Mouse (Mus musculus) Patski (cell line): ENCODE results near the gene Tor3a. TPM values are rescaled to one million over a fixed set of nuclear protein-coding genes. Genes with fewer than 3 reads are reported as not detected.

Experiments used
- ATAC-seq: fragments of 100-300 bp; one replicate; pipeline ENCODE4 v1.8.0; 2021
- CTCF ChIA-PET: fragments of 350-600 bp; sonication (Branson Sonifier 250); formaldehyde crosslinking; loops from one replicate; lab custom pipeline; 2022; ENCODE audit warnings: inconsistent platforms; lab: Charles Lee
- POLR2A ChIA-PET: fragments of 350-600 bp; sonication (Branson Sonifier 250); formaldehyde crosslinking; loops from one replicate; lab custom pipeline; 2022; ENCODE audit warnings: antibody characterized with exemption, inconsistent platforms; lab: Charles Lee
- DNase-seq: peaks from one replicate; pipeline ENCODE4 v3.0.0-alpha.2; 2011; ENCODE audit warnings: low read depth, low spot score
- H3K27me3 ChIP-seq: fragments of 371-371 bp; one replicate; pipeline ENCODE4 v1.5.1; 2021
- CTCF ChIP-seq: fragments of 100-300 bp; IDR thresholded peaks from one replicate; pipeline ENCODE4 v1.5.1; 2021
- in situ Hi-C: fragments of 300-500 bp; cut with MboI; formaldehyde crosslinking; loops from 3 replicates; pipeline ENCODE4 v1.11.1; 2018; ENCODE audit warnings: low pct_unique_long_range_greater_than_20kb, mixed read lengths
- polyA plus RNA-seq: library from polyadenylated mRNA; unstranded; gene quantifications from one replicate; pipeline ENCODE4 v1.2.3, GENCODE M21; 2021

Tor3a gene
- 29.5 TPM for polyA plus RNA-seq

GRCm38 (mm10) chr1:156674195-156675000 lies at the start of gene Tor3a:
TSS of gene Tor3a (minus strand) at chr1:156674356.
- H3K27me3 ChIP-seq, result no peaks in the 10 kb centered on the region
- CTCF ChIA-PET, result no interaction called here
- ATAC-seq (peak; percentile 96), DNase-seq (peak; percentile 51)
- no peak for TF ChIP-seq CTCF
- POLR2A ChIA-PET, result no interaction called here
- in situ Hi-C loops, result no loop called here

- ChIA-PET POLR2A (interaction anchor here (0.6 kb wide), 1 partner anchor 684 kb away, joined by 3 read pairs; no protein-coding TSS in a partner anchor), CTCF (interaction anchor here (1.3 kb wide), 1 partner anchor 20 kb away, joined by 4 read pairs; no protein-coding TSS in a partner anchor)
- TF ChIP-seq CTCF, result no peak
- peaks cover 6% of the 10 kb centered on the region for H3K27me3 ChIP-seq
- in situ Hi-C loops, result no loop called here
- DNase-seq (no peak), ATAC-seq (no peak)
Observed at GRCm38 (mm10) chr1:156722089-156722488, 47.9 kb upstream of the Tor3a start.

GRCm38 (mm10) chr1:156720046-156720445 lies 45.9 kb upstream of the Tor3a start:
- ATAC-seq, result no peak
- DNase-seq, result no peak
- POLR2A ChIA-PET, result interaction anchor here (0.6 to 1.0 kb wide), 2 partner anchors 79 to 683 kb away, joined by 4 to 7 read pairs; no protein-coding TSS in a partner anchor
- no peak for TF ChIP-seq CTCF
- H3K27me3 ChIP-seq, result peaks cover 6% of the 10 kb centered on the region
- in situ Hi-C loops, result no loop called here
- CTCF ChIA-PET, result interaction anchor here (1.5 kb wide), 1 partner anchor 21 kb away, joined by 4 read pairs; no protein-coding TSS in a partner anchor

- ChIA-PET POLR2A (interaction anchor here (0.6 to 1.0 kb wide), 4 partner anchors 43 to 682 kb away, joined by 3 to 9 read pairs (median 6); no protein-coding TSS in a partner anchor), CTCF (interaction anchor here (0.8 to 1.5 kb wide), 2 partner anchors 9 to 22 kb away, joined by 3 to 4 read pairs; no protein-coding TSS in a partner anchor)
- H3K27me3 ChIP-seq, result no peaks in the 10 kb centered on the region
Observed at GRCm38 (mm10) chr1:156718950-156719805, 45.0 kb upstream of the Tor3a start, which contains the start of gene Fam20b. TSS of gene Fam20b (minus strand) at chr1:156719086.

GRCm38 (mm10) chr1:156718286-156718949 lies 44.3 kb upstream of the Tor3a start:
- DNase-seq, result no peak
- peak; percentile 40 for ATAC-seq
- no peaks in the 10 kb centered on the region for H3K27me3 ChIP-seq
- no peak for TF ChIP-seq CTCF
- CTCF ChIA-PET, result interaction anchor here (0.8 to 1.5 kb wide), 2 partner anchors 10 to 23 kb away, joined by 3 to 4 read pairs; no protein-coding TSS in a partner anchor
- in situ Hi-C loops, result no loop called here
- POLR2A ChIA-PET, result interaction anchor here (0.6 kb wide), 1 partner anchor 415 kb away, joined by 5 read pairs; no protein-coding TSS in a partner anchor

More at GRCm38 (mm10) chr1:156718950-156719805, 45.0 kb upstream of the Tor3a start, which contains the start of gene Fam20b:
- ATAC-seq (peak; percentile 95), DNase-seq (peak; percentile 63)
- in situ Hi-C loops, result no loop called here
- no peak for TF ChIP-seq CTCF

GRCm38 (mm10) chr1:156717751-156718285 lies 43.7 kb upstream of the Tor3a start:
- TF ChIP-seq CTCF, result no peak
- POLR2A ChIA-PET, result interaction anchor here (0.5 to 0.6 kb wide), 2 partner anchors 163 to 416 kb away, joined by 3 to 5 read pairs; no protein-coding TSS in a partner anchor
- DNase-seq (no peak), ATAC-seq (no peak)
- CTCF ChIA-PET, result interaction anchor here (0.7 kb wide), 1 partner anchor 12 kb away, joined by 3 read pairs; no protein-coding TSS in a partner anchor
- no peaks in the 10 kb centered on the region for H3K27me3 ChIP-seq
- in situ Hi-C loops, result no loop called here

- no peaks in the 10 kb centered on the region for H3K27me3 ChIP-seq
- CTCF ChIA-PET, result no interaction called here
- in situ Hi-C loops, result no loop called here
- DNase-seq (no peak), ATAC-seq (no peak)
- POLR2A ChIA-PET, result no interaction called here
- no peak for TF ChIP-seq CTCF
Observed at GRCm38 (mm10) chr1:156716681-156717080, 42.5 kb upstream of the Tor3a start.

GRCm38 (mm10) chr1:156710472-156711098 lies 36.4 kb upstream of the Tor3a start:
- in situ Hi-C loops, result no loop called here
- ATAC-seq (no peak), DNase-seq (no peak)
- TF ChIP-seq CTCF, result no peak
- ChIA-PET POLR2A (no interaction called here), CTCF (no interaction called here)
- no peaks in the 10 kb centered on the region for H3K27me3 ChIP-seq

- in situ Hi-C loops, result no loop called here
- CTCF ChIA-PET, result no interaction called here
- H3K27me3 ChIP-seq, result no peaks in the 10 kb centered on the region
- no peak for TF ChIP-seq CTCF
- ATAC-seq (no peak), DNase-seq (no peak)
- POLR2A ChIA-PET, result no interaction called here
Observed at GRCm38 (mm10) chr1:156708672-156709071, 34.5 kb upstream of the Tor3a start.
